Mouse (Mus musculus) ES-Bruce4 (cell line): ENCODE measurements around the gene Grip1. TPM values are rescaled to one million over a fixed set of nuclear protein-coding genes. Genes with fewer than 3 reads are reported as not detected.

Experiments
- H3K27ac ChIP-seq: 2 replicates; pipeline ENCODE4 v1.5.1; 2012; ENCODE audit warnings: low read length, inconsistent platforms; ENCODE audit not compliant: insufficient read depth
- H3K27me3 ChIP-seq: 2 replicates; pipeline ENCODE4 v1.6.1; 2012; ENCODE audit warnings: mild to moderate bottlenecking, low read length, inconsistent platforms; ENCODE audit not compliant: control insufficient read depth, poor library complexity, insufficient read depth, severe bottlenecking
- H3K36me3 ChIP-seq: 2 replicates; pipeline ENCODE4 v1.6.1; 2012; ENCODE audit warnings: inconsistent platforms, mild to moderate bottlenecking, low read length, moderate library complexity; ENCODE audit not compliant: control insufficient read depth, poor library complexity, insufficient read depth, severe bottlenecking
- H3K4me1 ChIP-seq: one replicate; pipeline ENCODE4 v1.8.1; 2011; ENCODE audit warnings: low read length; ENCODE audit not compliant: control insufficient read depth, insufficient read depth
- H3K4me3 ChIP-seq: 2 replicates; pipeline ENCODE4 v1.5.1; 2011; ENCODE audit warnings: low read depth, mild to moderate bottlenecking, low read length
- H3K9ac ChIP-seq: 2 replicates; pipeline ENCODE4 v1.6.1; 2012; ENCODE audit warnings: low read depth, mild to moderate bottlenecking, inconsistent platforms; ENCODE audit not compliant: poor library complexity, severe bottlenecking
- H3K9me3 ChIP-seq: replicated peaks from 2 replicates; pipeline ENCODE4 v1.6.1; 2012; ENCODE audit warnings: mild to moderate bottlenecking, low read length, inconsistent platforms; ENCODE audit not compliant: control insufficient read depth, poor library complexity, insufficient read depth, severe bottlenecking
- CTCF ChIP-seq: IDR thresholded peaks from one replicate; pipeline ENCODE4 v1.8.1; 2011; ENCODE audit warnings: low read depth, low read length
- EP300 ChIP-seq: IDR thresholded peaks from 2 replicates; pipeline ENCODE4 v1.6.1; 2011; ENCODE audit warnings: low read depth, low read length; ENCODE audit not compliant: insufficient read depth
- POLR2A ChIP-seq: IDR thresholded peaks from one replicate; pipeline ENCODE4 v1.8.1; 2011; ENCODE audit warnings: low read length; ENCODE audit not compliant: insufficient read depth
- polyA plus RNA-seq: library from polyadenylated mRNA; stranded (reverse); fragments of >200 nt; gene quantifications from 2 replicates; pipeline ENCODE4 v1.2.4, GENCODE M21; 2011; ENCODE audit warnings: low read depth; ENCODE audit not compliant: missing spikeins, insufficient read depth, insufficient read length

The Grip1 gene
- polyA plus RNA-seq, 1 experiment, result 10.3 TPM

DNA sequence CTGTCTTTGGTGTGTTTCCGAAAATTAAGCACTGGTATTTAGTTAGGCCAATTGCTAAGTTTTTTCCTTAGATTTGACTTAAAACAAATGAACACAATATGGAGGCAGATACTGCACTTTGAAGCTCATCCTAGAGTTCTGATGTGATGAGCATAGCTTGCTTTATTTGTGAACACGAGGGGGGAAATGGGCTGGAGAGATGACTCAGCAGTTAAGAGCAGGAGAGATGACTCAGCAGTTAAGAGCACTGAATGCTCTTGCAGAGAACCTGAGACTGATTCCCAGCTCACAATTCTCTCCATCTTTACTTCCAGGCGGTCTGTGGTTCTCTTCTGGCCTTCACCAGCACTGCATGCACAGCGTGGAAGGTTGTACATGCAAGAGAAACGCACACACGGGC lies 273.3 kb downstream of the Grip1 start:
- Histone ChIP-seq H3K27ac (no peak overlapping the region), H3K36me3 (no peaks in the 10 kb centered on the region)
- TF ChIP-seq EP300, result no peak

DNA sequence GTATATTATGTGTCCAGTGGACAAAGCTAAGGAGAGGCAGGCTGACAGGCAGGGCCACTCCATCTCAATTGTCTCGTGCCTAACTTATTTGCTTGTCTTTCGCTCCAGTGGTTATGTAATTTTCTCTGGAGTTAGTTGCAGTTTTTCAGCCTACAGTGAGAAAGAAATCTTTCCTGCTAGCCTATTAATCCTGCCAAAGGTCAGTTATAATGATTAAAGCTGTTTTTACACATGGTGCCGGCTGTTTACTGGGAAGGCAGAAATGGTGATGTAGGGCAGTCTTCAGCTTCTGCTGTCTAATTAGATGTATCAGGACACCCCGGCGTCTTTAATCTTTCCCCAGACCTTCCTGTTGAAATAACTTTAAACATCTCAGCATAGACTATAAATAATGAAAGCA lies 276.6 kb downstream of the Grip1 start:
- Histone ChIP-seq H3K27ac (no peak overlapping the region), H3K4me3 (no peak overlapping the region), H3K36me3 (no peaks in the 10 kb centered on the region), H3K9me3 (no peaks in the 10 kb centered on the region), H3K9ac (no peak overlapping the region), H3K4me1 (no peaks in the 10 kb centered on the region), H3K27me3 (no peaks in the 10 kb centered on the region)
- TF ChIP-seq EP300, result no peak
- TF ChIP-seq POLR2A, result no peak
- no peak for TF ChIP-seq CTCF

More for the DNA sequence above, 273.3 kb downstream of the Grip1 start:
- Histone ChIP-seq H3K9ac (no peak overlapping the region), H3K9me3 (no peaks in the 10 kb centered on the region), H3K27me3 (no peaks in the 10 kb centered on the region), H3K4me1 (no peaks in the 10 kb centered on the region), H3K4me3 (no peak overlapping the region)

DNA sequence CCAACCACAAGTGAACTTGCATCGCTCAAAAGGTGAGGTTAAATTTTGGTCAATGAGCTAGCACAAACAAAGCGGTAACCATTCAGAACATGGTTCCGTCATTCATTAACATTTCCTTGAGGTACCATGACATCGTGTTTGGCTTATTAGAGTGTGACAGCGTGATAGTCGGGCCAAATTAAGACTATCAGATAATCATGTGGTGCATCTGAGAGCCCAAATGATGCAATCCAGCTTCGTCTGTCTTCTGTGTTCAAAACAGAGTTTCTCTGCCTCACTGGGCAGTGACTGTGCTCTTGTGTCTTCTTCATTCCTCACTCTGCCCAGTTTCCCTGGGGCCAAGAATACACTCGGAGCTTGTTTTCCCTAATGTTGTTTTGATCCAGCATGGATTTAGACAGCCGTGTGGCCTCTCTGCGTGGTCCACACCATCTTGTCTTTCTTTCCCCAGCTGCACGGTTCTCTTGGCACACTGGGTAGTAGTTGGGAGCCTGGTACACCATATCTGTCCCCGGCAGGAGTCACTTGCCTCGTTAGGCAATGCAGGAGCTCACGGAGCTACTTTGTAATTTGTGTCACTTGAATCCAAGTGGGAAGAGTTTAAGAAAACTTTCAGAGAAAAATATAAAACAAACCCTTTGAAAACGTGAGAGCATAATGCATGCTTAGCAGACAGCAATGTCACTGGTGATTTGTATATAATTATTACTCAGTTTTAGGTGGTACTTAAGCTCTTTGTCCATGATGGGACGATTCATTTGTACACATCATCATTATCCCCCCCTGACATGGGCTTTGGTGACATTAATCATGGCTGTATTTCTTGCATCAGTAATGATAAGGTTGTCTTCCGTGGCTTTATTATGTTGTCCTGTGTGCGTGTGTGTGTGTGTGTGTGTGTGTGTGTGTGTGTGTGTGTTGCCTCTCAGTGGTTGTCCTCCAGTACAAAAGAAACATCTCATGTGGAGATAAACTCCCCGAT lies 281.7 kb downstream of the Grip1 start:
- Histone ChIP-seq H3K9me3 (no peaks in the 10 kb centered on the region), H3K36me3 (no peaks in the 10 kb centered on the region), H3K9ac (no peak overlapping the region), H3K27ac (no peak overlapping the region), H3K4me3 (no peak overlapping the region), H3K27me3 (no peaks in the 10 kb centered on the region), H3K4me1 (no peaks in the 10 kb centered on the region)
- TF ChIP-seq EP300, result no peak
- TF ChIP-seq POLR2A, result no peak
- no peak for TF ChIP-seq CTCF

DNA sequence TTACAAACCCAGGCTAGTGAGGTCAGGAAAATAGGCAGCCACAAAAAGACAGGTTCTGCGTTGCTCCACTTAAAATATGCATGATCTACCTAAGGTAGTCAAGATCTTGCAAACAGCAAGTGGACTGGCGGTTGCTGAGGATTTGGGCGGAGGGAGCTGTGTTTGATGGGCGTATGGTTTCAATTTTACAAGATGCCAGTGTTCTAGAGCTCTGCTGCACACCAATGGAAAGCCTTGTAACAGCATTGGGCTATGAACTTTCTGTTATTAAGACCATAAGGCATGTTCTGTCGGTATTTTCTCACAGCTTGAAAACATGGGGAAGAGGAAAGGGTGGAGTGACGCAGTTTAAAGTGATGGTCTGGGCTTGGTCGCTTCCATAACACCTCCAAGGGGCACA lies 285.8 kb downstream of the Grip1 start:
- Histone ChIP-seq H3K9me3 (no peaks in the 10 kb centered on the region), H3K36me3 (no peaks in the 10 kb centered on the region), H3K27ac (no peak overlapping the region), H3K27me3 (no peaks in the 10 kb centered on the region), H3K9ac (no peak overlapping the region), H3K4me1 (no peaks in the 10 kb centered on the region), H3K4me3 (no peak overlapping the region)
- no peak for TF ChIP-seq EP300
- no peak for TF ChIP-seq POLR2A
- TF ChIP-seq CTCF, result no peak

GRCm38 (mm10) chr10:119742722-119743121 lies 289.1 kb downstream of the Grip1 start:
- H3K9ac ChIP-seq, result no peak overlapping the region
- H3K27ac ChIP-seq, result no peak overlapping the region
- H3K36me3 ChIP-seq, result no peaks in the 10 kb centered on the region
- no peak overlapping the region for H3K4me3 ChIP-seq
- no peaks in the 10 kb centered on the region for H3K9me3 ChIP-seq
- no peaks in the 10 kb centered on the region for H3K4me1 ChIP-seq
- TF ChIP-seq EP300 (no peak), CTCF (no peak), POLR2A (no peak)
- H3K27me3 ChIP-seq, result no peaks in the 10 kb centered on the region

DNA sequence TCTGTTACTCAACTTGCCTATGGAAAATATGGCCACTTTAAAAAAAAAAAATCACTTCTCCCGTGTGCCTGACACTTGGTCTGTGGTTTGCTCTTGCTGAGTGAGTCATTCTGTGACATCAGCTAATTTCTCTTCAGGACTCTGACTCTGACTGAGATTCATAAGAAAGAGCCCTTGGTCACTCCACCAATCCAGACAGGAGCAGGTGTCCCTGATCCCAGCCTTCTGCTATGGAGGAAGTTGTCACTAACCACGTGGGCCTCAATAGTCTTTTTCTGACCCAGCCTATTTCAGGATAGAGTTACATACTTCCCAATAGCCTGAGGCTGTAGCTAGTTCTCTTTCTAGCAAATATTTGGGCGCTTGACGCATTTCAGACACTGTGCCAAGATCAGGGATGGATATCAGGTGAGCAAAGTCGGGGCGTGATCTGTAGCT lies 298.8 kb downstream of the Grip1 start:
- Histone ChIP-seq H3K9ac (no peak overlapping the region), H3K27ac (no peak overlapping the region), H3K4me1 (no peaks in the 10 kb centered on the region), H3K27me3 (no peaks in the 10 kb centered on the region), H3K4me3 (no peak overlapping the region), H3K36me3 (no peaks in the 10 kb centered on the region), H3K9me3 (no peaks in the 10 kb centered on the region)
- no peak for TF ChIP-seq CTCF
- no peak for TF ChIP-seq POLR2A
- TF ChIP-seq EP300, result no peak
